Mouse (Mus musculus): ENCODE measurements around the gene Pkp3.

Gene Pkp3

GRCm38 (mm10) chr7:141057541-141057940 lies 20.5 kb upstream of the Pkp3 start:
- DNase-seq (ENCODE audit: low spot score in 2 of 2): no peak

DNA sequence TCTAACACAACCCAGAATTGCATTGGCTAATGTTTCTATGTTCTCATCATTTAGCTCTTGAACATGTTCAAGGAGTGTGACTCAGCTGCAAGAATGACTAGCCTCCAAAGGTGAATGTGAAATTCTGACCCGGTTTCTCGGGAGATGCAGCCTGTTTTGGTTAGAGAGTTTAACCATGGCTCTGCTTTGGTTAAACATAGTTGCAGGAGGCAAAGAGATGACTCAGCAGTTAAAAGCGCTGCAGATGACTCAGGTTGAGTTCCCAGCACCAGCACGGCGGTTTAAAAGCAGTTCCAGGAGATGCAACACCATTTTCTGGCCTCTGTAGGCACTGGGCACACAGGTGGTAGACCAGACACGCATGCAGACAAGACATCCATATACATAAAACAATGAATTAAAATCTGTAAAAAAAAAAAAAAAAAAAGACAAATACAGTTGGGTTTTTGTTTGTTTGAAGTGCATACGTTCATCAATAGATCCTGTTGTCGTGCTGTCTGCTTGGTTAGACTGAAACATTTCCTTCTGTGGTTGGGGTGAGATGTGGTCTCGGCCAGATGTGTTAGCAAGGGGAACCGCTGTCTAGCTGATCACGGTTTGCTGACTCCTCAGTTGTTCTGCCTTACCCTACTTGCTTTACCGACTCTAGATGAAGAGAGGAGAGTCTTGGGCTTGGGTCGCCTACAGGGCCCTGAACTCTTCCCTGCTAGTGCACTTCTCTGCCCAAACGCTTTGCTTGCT lies 19.2 kb upstream of the Pkp3 start:
- DNase-seq (ENCODE audit: low spot score in 2 of 2): no peak

DNA sequence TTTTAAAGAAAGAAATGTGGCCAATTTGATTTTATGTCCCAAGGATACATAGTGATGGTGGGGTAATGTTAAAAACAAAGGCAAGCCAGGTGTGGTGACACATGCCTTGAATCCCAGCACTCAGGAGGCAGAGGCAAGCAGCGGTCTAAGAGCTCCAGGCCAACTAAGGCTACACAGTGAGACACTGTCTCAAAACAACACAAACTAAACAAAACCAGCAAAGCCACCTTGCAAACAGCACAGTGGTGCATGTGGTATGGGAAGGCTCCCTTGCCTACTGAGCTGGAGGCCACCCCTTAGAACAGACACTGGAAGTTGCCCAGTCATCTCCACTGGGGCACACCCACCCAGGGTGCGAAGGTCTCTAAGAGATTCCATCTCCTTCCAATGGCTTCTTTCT lies 18.1 kb upstream of the Pkp3 start:
- DNase-seq (ENCODE audit: low spot score in 2 of 2): no peak

GRCm38 (mm10) chr7:141060426-141061242 lies 17.4 kb upstream of the Pkp3 start, which contains the start of gene B4galnt4:
TSS of gene B4galnt4 (plus strand) at chr7:141061104.
- DNase-seq (ENCODE audit: low spot score in 2 of 2): peak in 1 of 2 experiments; percentile 51

DNA sequence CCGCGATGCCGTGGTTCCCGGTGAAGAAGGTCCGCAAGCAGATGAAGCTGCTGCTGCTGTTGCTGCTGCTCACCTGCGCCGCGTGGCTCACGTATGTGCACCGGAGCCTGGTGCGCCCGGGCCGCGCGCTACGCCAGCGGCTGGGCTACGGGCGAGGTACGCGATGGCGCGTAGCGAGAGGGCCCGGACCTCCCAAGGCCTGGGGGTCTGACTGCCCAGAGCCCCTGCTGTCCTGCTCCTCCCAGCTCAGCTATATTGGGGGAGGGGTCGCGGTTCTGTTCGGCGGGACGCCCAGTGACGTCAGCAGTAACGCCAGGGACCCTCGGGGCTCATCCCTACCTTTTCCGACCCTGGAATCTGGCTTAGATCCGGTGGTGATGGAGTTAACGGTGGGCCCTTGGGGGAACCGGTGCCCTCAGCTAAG lies 16.7 kb upstream of the Pkp3 start:
- no peak for DNase-seq (ENCODE audit: low spot score in 2 of 2)

DNA sequence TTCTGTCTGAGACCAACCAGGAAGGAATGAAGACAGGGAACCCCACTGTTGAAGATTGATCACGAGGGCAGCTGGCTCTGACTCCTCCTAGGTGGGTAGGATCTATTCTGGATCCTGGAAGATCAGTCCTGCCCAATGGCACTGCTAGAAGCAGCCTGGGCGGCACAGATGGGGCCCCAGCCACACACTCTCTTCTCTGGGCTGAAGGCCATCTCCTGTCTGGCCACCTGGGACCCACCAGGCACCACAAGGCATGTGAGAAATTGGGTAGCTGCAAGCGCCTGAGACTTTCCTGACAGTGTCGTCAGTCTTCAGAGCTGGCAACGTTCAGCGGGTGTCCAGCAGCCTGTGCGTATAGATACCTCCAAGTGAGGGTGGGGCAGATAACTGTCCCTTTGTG lies 15.5 kb upstream of the Pkp3 start:
- no peak for DNase-seq (ENCODE audit: low spot score in 2 of 2)

GRCm38 (mm10) chr7:141063353-141063752 lies 14.7 kb upstream of the Pkp3 start:
- no peak for DNase-seq (ENCODE audit: low spot score in 2 of 2)

DNA sequence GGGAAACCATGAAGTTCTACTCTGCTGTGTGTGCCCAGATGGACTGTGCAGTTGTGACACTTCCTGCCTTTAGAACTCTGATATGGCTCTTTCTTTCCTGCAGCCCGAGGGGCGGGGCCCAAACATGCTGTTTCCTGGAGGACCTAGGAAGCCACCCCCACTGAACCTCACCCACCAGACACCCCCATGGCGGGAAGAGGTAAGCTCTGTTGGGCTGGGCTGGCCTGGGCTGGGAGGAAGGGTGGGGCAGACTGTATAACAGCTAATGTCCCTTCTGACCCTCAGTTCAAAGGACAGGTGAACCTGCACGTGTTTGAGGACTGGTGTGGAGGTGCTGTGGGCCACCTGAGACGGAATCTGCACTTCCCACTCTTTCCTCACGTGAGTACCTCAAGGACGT lies 13.8 kb upstream of the Pkp3 start:
- no peak for DNase-seq (ENCODE audit: low spot score in 2 of 2)

DNA sequence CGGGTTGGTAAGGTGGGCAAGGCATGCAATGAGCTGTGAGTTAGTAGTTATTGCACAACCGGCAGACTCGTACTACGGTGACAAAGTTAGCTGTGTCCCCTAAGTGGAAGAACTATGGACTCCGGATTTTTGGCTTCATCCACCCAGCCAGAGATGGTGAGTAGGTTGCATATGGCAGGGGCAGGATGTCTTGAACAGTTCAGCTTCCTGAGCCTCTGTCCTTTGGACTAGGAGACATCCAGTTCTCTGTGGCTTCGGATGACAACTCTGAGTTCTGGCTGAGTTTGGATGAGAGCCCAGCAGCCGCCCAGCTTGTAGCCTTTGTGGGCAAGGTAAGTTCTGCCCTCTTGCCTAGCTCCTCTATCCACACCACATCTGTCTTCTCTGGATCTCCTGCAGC lies 13.4 kb upstream of the Pkp3 start:
- no peak for DNase-seq (ENCODE audit: low spot score in 2 of 2)

- no peak for DNase-seq (ENCODE audit: low spot score in 2 of 2)
Observed at GRCm38 (mm10) chr7:141068351-141068750, 9.7 kb upstream of the Pkp3 start.

- peak in 1 of 2 experiments; percentile 82 for DNase-seq (ENCODE audit: low spot score in 2 of 2)
Observed at GRCm38 (mm10) chr7:141070058-141070862, 7.8 kb upstream of the Pkp3 start.

DNA sequence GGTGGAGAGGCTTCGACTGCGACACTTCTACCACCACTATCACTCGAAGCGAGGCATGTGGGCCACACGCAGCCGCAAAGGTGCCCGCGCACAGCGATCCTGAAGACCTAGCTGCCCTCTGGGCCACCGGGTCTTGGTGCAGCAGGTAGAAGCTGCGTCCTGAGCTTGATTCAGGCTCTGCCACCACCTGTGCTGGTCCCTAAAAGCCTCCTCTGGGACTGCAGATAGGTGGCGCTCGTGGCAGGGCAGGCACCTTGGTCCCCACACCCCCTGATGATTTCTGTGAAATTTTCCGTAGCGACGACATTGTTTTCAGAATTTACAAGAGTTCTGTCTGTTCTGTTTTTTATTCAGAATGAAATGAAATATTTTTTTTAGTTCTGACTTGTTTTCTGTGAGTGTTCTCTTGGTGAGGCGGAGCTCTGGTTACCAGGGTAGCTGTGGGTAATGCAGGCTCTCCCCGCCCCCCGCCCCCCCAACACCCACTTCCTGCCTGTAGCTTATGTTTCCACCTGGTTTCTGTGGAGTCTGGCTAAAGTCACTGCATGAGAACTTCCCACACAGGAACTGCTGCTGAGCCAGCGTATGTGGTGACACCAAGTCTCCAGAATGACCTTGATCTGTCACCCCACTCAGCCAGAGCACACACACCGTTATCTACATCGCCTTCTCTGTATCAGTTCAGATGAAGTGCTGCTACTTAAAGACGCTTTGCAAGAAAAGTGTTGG lies 5.8 kb upstream of the Pkp3 start:
- peak; percentile 65 to 77 for DNase-seq (ENCODE audit: low spot score in 2 of 2)

DNA sequence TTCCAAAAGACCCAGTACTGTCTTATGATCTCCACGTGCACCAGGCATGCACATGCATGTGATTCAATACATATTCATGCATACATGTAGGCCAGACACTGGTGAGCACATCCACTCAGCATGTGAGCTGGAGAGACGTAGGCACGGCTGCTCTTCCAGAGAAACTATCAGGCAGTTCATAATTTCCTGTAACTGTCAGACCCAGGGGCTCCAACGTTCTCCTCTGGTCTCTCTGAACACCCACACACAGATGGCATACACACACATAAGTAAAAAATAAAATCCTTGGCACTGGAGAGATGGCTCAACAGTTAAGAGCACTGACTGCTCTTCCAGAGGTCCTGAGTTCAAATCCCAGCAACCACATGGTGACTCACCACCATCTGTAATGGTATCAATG lies 4.2 kb upstream of the Pkp3 start:
- DNase-seq (ENCODE audit: low spot score in 2 of 2): no peak

DNA sequence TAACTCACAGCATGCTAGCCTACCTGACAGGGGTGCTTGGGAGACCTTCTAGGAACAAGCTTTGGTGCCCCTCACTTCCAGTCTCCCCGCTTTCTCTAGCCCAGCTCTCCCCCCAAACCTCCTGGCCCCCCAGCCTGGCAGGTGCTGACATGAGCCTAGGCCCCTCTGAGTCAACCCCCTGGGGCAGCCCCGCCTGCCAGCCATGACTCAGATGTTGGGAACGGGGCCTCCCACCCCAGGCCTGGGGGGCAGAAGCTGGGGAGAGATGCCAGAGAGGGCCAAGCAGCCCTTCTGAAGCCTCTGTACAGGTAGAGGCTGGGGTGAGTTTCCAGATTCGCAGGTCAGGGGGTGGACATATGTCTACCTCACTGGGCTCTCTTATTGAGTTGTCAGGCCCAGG lies 858 bp downstream of the Pkp3 start:
- no peak for DNase-seq (ENCODE audit: low spot score in 2 of 2)

GRCm38 (mm10) chr7:141079481-141080449 lies 1.7 kb downstream of the Pkp3 start:
- no peak for DNase-seq (ENCODE audit: low spot score in 2 of 2)

DNA sequence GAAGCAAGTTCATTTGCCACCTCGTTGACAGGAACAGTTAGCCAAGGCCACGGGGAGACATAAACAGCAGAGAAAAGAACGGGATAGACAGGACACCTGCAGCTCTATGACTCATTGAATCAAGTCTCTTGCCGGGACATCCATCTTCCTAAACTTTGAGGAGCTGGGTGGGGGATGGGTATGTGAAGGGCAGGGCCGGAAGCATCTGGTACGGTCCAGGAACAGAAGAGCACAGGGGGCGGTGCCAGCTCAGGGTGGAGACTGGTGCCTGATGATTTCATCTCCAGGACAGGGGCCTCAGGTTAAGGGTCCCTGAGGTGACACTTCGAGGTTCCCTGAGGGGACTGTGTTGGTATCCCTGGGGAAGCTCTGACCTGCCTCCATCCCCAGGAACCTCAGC lies 9.9 kb downstream of the Pkp3 start:
- DNase-seq (ENCODE audit: low spot score in 2 of 2): peak in 1 of 2 experiments; percentile 60

DNA sequence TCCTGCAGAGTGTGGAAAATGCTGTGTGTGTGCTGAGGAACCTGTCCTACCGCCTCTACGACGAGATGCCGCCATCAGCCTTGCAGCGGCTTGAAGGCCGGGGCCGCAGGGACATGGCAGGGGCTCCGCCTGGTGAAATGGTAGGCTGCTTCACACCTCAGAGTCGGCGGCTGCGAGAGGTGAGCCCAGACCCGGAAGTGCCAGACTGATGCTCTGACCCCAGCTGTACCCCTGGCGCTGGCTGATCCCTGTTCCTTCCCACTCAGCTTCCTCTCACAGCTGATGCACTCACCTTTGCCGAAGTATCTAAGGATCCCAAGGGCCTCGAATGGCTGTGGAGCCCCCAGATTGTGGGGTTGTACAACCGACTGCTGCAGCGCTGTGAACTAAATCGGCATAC lies 10.5 kb downstream of the Pkp3 start:
- DNase-seq (ENCODE audit: low spot score in 2 of 2): peak in 1 of 2 experiments; percentile 38

GRCm38 (mm10) chr7:141090228-141090627 lies 12.2 kb downstream of the Pkp3 start:
- DNase-seq (ENCODE audit: low spot score in 2 of 2): no peak

DNA sequence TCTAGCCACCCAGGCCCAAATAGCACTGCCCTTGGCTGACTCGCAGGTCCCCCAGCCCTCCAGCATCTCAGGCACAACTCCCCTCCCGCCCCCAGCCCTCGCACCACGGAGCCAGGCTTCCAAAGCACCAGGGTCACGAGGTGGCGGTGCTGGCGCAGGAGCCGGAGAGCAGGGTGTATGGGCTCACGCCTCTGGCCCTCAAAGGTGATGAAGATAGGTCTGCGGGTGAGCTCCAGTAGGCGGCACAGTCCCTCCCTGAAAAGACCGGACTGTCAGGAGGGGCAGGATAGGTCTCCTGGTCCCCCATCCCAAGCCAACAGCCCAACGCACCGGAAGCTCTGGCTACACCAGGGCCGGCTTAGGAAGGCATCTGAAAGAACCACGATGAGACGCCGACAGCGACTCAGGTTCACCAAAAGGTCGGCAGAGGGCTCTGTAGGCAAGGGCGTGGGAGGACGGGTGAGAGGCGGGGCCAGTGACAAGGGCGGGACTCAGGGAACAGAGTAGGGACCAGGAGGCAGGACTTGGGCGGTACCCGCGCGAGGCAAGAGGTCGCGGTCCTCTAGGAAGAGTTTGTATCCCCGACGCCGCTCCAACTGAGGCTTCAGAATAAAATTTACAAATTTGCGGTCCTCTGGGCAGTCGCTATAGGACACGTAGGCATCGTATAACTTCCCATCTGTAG lies 14.2 kb downstream of the Pkp3 start:
- peak; percentile 80 to 83 for DNase-seq (ENCODE audit: low spot score in 2 of 2)

- no peak for DNase-seq (ENCODE audit: low spot score in 2 of 2)
Observed at GRCm38 (mm10) chr7:141093950-141094349, 15.9 kb downstream of the Pkp3 start.

All from thymus, postnatal 10 days (tissue).